Mouse (Mus musculus) mouse trophoblast stem cell (cell line): ENCODE measurements around the gene Ubl4a.
"Not testable (repeated sequence)": the region's sequence is repeated elsewhere in the genome, so short reads cannot be mapped to it uniquely, and the experiment has no call there.

ENCODE experiments used
- in situ Hi-C, 2 experiments: fragments of 300-500 bp; cut with MseI, MboI; formaldehyde crosslinking; loops; 2 replicates in 1 of 2; 3 replicates in 1 of 2; pipeline ENCODE4 v1.15.1; 2025

Gene Ubl4a

GRCm38 (mm10) chrX:74372888-74373549, at the start of gene Ubl4a, which contains the start of gene Slc10a3:
Gene Ubl4a (minus strand): TSS chrX:74373218.
Gene Slc10a3 (minus strand): TSS chrX:74373349.
- in situ Hi-C loops: no loop called here

GRCm38 (mm10) chrX:74413377-74413776, 40.4 kb upstream of the Ubl4a start:
- in situ Hi-C loops: loop anchor here in 1 of 2 experiments (10.0 kb wide), 2 partner anchors 169 to 289 kb away; partner anchors contain the start of genes Flna and Opn1mw

GRCm38 (mm10) chrX:74408340-74408739, 35.3 kb upstream of the Ubl4a start:
- in situ Hi-C loops: no loop called here

GRCm38 (mm10) chrX:74400136-74400535, 27.1 kb upstream of the Ubl4a start:
- in situ Hi-C loops: no loop called here

GRCm38 (mm10) chrX:74392535-74393443, 19.8 kb upstream of the Ubl4a start, which contains the start of the genes Fam3a and Ikbkg:
Gene Fam3a (minus strand): TSS chrX:74393272.
Gene Ikbkg (plus strand): TSS chrX:74393290.
- in situ Hi-C loops: no loop called here

GRCm38 (mm10) chrX:74388153-74388552, 15.1 kb upstream of the Ubl4a start:
- in situ Hi-C loops: no loop called here

GRCm38 (mm10) chrX:74384451-74384850, 11.4 kb upstream of the Ubl4a start:
- in situ Hi-C loops: no loop called here

GRCm38 (mm10) chrX:74368209-74368909, 4.7 kb downstream of the Ubl4a start:
- in situ Hi-C loops: no loop called here

GRCm38 (mm10) chrX:74367512-74367911, 5.5 kb downstream of the Ubl4a start:
- in situ Hi-C loops: no loop called here

- in situ Hi-C loops: no loop called here
Measured at GRCm38 (mm10) chrX:74359171-74359570, 13.8 kb downstream of the Ubl4a start.

- in situ Hi-C loops: not testable (repeated sequence)
Measured at GRCm38 (mm10) chrX:74357069-74357468, 15.9 kb downstream of the Ubl4a start.

GRCm38 (mm10) chrX:74353467-74353770, 19.6 kb downstream of the Ubl4a start, which contains the start of gene Lage3:
Gene Lage3 (minus strand): TSS chrX:74353618.
- in situ Hi-C loops: no loop called here

- in situ Hi-C loops: no loop called here
Measured at GRCm38 (mm10) chrX:74352645-74353466, 20.2 kb downstream of the Ubl4a start.

- in situ Hi-C loops: no loop called here
Measured at GRCm38 (mm10) chrX:74330166-74330930, 42.7 kb downstream of the Ubl4a start.

GRCm38 (mm10) chrX:74329215-74329671, 43.8 kb downstream of the Ubl4a start:
- in situ Hi-C loops: no loop called here

GRCm38 (mm10) chrX:74328725-74329161, 44.3 kb downstream of the Ubl4a start, which contains the start of gene Plxna3:
Gene Plxna3 (plus strand): TSS chrX:74329066.
- in situ Hi-C loops: no loop called here
